Mouse (Mus musculus): ENCODE data around the gene Rab3a. TPM values are rescaled to one million over a fixed set of nuclear protein-coding genes. Genes with fewer than 3 reads are reported as not detected.

The Rab3a gene
- polyA plus RNA-seq, 1 experiment from 2014 or later, result 355 TPM

- Histone ChIP-seq H3K36me3 (peaks cover 32% of the 10 kb centered on the region), H3K4me1 (replicated peaks) (peaks cover 60% of the 10 kb centered on the region), H3K9ac (peak overlapping the region; percentile 93), H3K27me3 (no peaks in the 10 kb centered on the region), H3K4me2 (peak overlapping the region; percentile 88), H3K27ac (peak overlapping the region; percentile 96), H3K9me3 (no peaks in the 10 kb centered on the region), H3K4me3 (peak overlapping the region; percentile 76)
- 14% methylated on average over 50 of the region's 50 CpGs for WGBS
- peak; percentile 58 for ATAC-seq (ENCODE audit: low FRiP score)
Observed at GRCm38 (mm10) chr8:70754871-70755660, 587 bp downstream of the Rab3a start.

GRCm38 (mm10) chr8:70755661-70756475, 1.4 kb downstream of the Rab3a start:
- no peak for ATAC-seq (ENCODE audit: low FRiP score)
- Histone ChIP-seq H3K9me3 (no peaks in the 10 kb centered on the region), H3K4me1 (replicated peaks) (peaks cover 65% of the 10 kb centered on the region), H3K4me2 (peak overlapping the region; percentile 88), H3K27ac (peak overlapping the region; percentile 96), H3K4me3 (peak overlapping the region; percentile 76), H3K9ac (peak overlapping the region; percentile 93), H3K36me3 (peaks cover 32% of the 10 kb centered on the region), H3K27me3 (no peaks in the 10 kb centered on the region)
- WGBS, result 89% methylated on average over 24 of the region's 24 CpGs

GRCm38 (mm10) chr8:70756476-70757040, 2.1 kb downstream of the Rab3a start:
- H3K27ac ChIP-seq, result no peak overlapping the region
- peaks cover 65% of the 10 kb centered on the region for H3K4me1 ChIP-seq (replicated peaks)
- no peak overlapping the region for H3K4me3 ChIP-seq
- 94% methylated on average over 6 of the region's 6 CpGs for WGBS
- no peak for ATAC-seq (ENCODE audit: low FRiP score)
- H3K9me3 ChIP-seq, result no peaks in the 10 kb centered on the region
- peak overlapping the region; percentile 88; the same call in 1 of the 2 replicates for H3K4me2 ChIP-seq
- peaks cover 32% of the 10 kb centered on the region for H3K36me3 ChIP-seq
- no peaks in the 10 kb centered on the region for H3K27me3 ChIP-seq
- H3K9ac ChIP-seq, result 0 out of 2 replicates have a peak overlapping the region, but pooled peaks have one; percentile 49

- H3K9ac ChIP-seq, result peak overlapping the region; percentile 49; the same call in 1 of the 2 replicates
- H3K27ac ChIP-seq, result peak overlapping the region; percentile 20
- H3K4me3 ChIP-seq, result no peak overlapping the region
Observed at GRCm38 (mm10) chr8:70757523-70758307, 3.2 kb downstream of the Rab3a start.

GRCm38 (mm10) chr8:70758308-70758615, 3.8 kb downstream of the Rab3a start:
- Histone ChIP-seq H3K27me3 (no peaks in the 10 kb centered on the region), H3K27ac (peak overlapping the region; percentile 20), H3K36me3 (peaks cover 32% of the 10 kb centered on the region), H3K9ac (peak overlapping the region; percentile 49; the same call in 1 of the 2 replicates), H3K9me3 (no peaks in the 10 kb centered on the region), H3K4me3 (no peak overlapping the region), H3K4me1 (replicated peaks) (peaks cover 59% of the 10 kb centered on the region), H3K4me2 (no peak overlapping the region)
- 70% methylated on average over 7 of the region's 7 CpGs for WGBS
- ATAC-seq (ENCODE audit: low FRiP score), result no peak

More at GRCm38 (mm10) chr8:70757523-70758307, 3.2 kb downstream of the Rab3a start:
- ATAC-seq (ENCODE audit: low FRiP score), result no peak
- H3K27me3 ChIP-seq, result no peaks in the 10 kb centered on the region
- WGBS, result 61% methylated on average over 22 of the region's 22 CpGs
- H3K9me3 ChIP-seq, result no peaks in the 10 kb centered on the region
- H3K4me1 ChIP-seq (replicated peaks), result peaks cover 63% of the 10 kb centered on the region
- H3K36me3 ChIP-seq, result peaks cover 32% of the 10 kb centered on the region
- H3K4me2 ChIP-seq, result no peak overlapping the region

GRCm38 (mm10) chr8:70758616-70759561, 4.4 kb downstream of the Rab3a start:
- Histone ChIP-seq H3K36me3 (peaks cover 32% of the 10 kb centered on the region), H3K4me2 (peak overlapping the region; percentile 98), H3K4me3 (no peak overlapping the region), H3K27me3 (no peaks in the 10 kb centered on the region), H3K4me1 (replicated peaks) (peaks cover 58% of the 10 kb centered on the region), H3K27ac (peak overlapping the region; percentile 20), H3K9ac (0 out of 2 replicates have a peak overlapping the region, but pooled peaks have one; percentile 49), H3K9me3 (no peaks in the 10 kb centered on the region)
- ATAC-seq (ENCODE audit: low FRiP score), result no peak
- WGBS, result 69% methylated on average over 19 of the region's 19 CpGs

GRCm38 (mm10) chr8:70760350-70760749, 5.9 kb downstream of the Rab3a start:
- Histone ChIP-seq H3K4me3 (peak overlapping the region; percentile 70), H3K9me3 (no peaks in the 10 kb centered on the region), H3K27me3 (no peaks in the 10 kb centered on the region), H3K27ac (peak overlapping the region; percentile 87), H3K9ac (peak overlapping the region; percentile 93), H3K4me1 (replicated peaks) (peaks cover 52% of the 10 kb centered on the region), H3K36me3 (peaks cover 39% of the 10 kb centered on the region), H3K4me2 (peak overlapping the region; percentile 98)
- no peak for ATAC-seq (ENCODE audit: low FRiP score)
- WGBS, result under 1% methylated on average over 22 of the region's 22 CpGs

- H3K9me3 ChIP-seq, result no peaks in the 10 kb centered on the region
- peaks cover 50% of the 10 kb centered on the region for H3K4me1 ChIP-seq (replicated peaks)
- peaks cover 3% of the 10 kb centered on the region; the same call in 1 of the 2 replicates for H3K27me3 ChIP-seq
- peak within 1 kb of the TSS; percentile 87 for H3K27ac ChIP-seq
- peak within 1 kb of the TSS; percentile 93 for H3K9ac ChIP-seq
- H3K4me2 ChIP-seq, result peak within 1 kb of the TSS; percentile 98
- ATAC-seq (ENCODE audit: low FRiP score), result peak; percentile 95
- under 1% methylated on average over 55 of the region's 55 CpGs for WGBS
- H3K4me3 ChIP-seq, result peak within 1 kb of the TSS; percentile 70
- peaks cover 38% of the 10 kb centered on the region for H3K36me3 ChIP-seq
Observed at GRCm38 (mm10) chr8:70760775-70761406, 6.4 kb downstream of the Rab3a start, which contains the start of gene Mpv17l2. TSS of gene Mpv17l2 (minus strand) at chr8:70760946.

GRCm38 (mm10) chr8:70762118-70762517, 7.6 kb downstream of the Rab3a start:
- ATAC-seq (ENCODE audit: low FRiP score), result no peak
- Histone ChIP-seq H3K9me3 (no peaks in the 10 kb centered on the region), H3K27ac (no peak overlapping the region), H3K27me3 (peaks cover 16% of the 10 kb centered on the region), H3K9ac (no peak overlapping the region), H3K4me2 (no peak overlapping the region), H3K36me3 (peaks cover 26% of the 10 kb centered on the region), H3K4me1 (replicated peaks) (peaks cover 50% of the 10 kb centered on the region), H3K4me3 (no peak overlapping the region)
- 68% methylated on average over 1 of the region's 1 CpGs for WGBS

GRCm38 (mm10) chr8:70763354-70763753, 8.9 kb downstream of the Rab3a start:
- Histone ChIP-seq H3K27ac (no peak overlapping the region), H3K27me3 (peaks cover 28% of the 10 kb centered on the region), H3K4me2 (no peak overlapping the region), H3K4me1 (replicated peaks) (peaks cover 37% of the 10 kb centered on the region), H3K4me3 (no peak overlapping the region), H3K36me3 (peaks cover 25% of the 10 kb centered on the region), H3K9me3 (no peaks in the 10 kb centered on the region), H3K9ac (no peak overlapping the region)
- no peak for ATAC-seq (ENCODE audit: low FRiP score)
- 3% methylated on average over 3 of the region's 3 CpGs for WGBS
